Mouse (Mus musculus): ENCODE data around the gene Cldn7. TPM values are rescaled to one million over a fixed set of nuclear protein-coding genes. Genes with fewer than 3 reads are reported as not detected.
A peak's percentile ranks its signal among the peaks of the same experiment; 100 is the strongest.

Gene Cldn7
- polyA plus RNA-seq, 1 experiment, result not detected

- TF ChIP-seq CTCF (IDR thresholded peaks at IDR 0.05; ENCODE audit: extremely low read depth, insufficient read depth, low read length) (no peak), POLR2A (IDR thresholded peaks at IDR 0.05; ENCODE audit: extremely low read depth, insufficient read depth, low read length) (no peak)
Observed at GRCm38 (mm10) chr11:69938401-69938979, 26.1 kb upstream of the Cldn7 start.

DNA sequence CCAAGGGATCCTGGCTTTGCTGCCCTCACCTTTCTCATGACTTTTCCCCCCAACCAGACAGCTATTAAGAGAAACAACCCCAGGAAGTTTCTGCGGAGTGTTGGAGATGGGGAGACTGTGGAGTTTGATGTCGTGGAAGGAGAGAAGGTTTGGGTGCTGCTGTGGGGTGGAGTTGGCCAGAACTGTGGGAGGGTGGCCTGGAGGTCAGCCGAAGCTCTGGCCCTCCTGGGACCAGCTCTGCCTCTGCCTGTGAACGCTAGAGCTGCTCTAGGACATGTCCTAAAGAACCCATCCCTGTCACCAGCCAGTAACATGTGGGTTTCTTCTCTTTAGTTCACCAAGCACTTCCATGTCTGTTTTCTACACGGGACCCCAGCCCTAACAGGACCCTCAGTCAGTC lies 25.4 kb upstream of the Cldn7 start:
- H3K27ac ChIP-seq (ENCODE audit: insufficient read depth, low read length), result no peak overlapping the region
- TF ChIP-seq POLR2A (IDR thresholded peaks at IDR 0.05; ENCODE audit: extremely low read depth, insufficient read depth, low read length) (no peak), CTCF (IDR thresholded peaks at IDR 0.05; ENCODE audit: extremely low read depth, insufficient read depth, low read length) (no peak)
- H3K4me3 ChIP-seq (ENCODE audit: insufficient read depth, low read length), result no peak overlapping the region
- peaks cover 2% of the 10 kb centered on the region; the same call in 1 of the 2 replicates for H3K4me1 ChIP-seq (ENCODE audit: control insufficient read depth, insufficient read depth, low read length)

More at GRCm38 (mm10) chr11:69938401-69938979, 26.1 kb upstream of the Cldn7 start:
- peaks cover 2% of the 10 kb centered on the region; the same call in 1 of the 2 replicates for H3K4me1 ChIP-seq (ENCODE audit: control insufficient read depth, insufficient read depth, low read length)
- H3K4me3 ChIP-seq (ENCODE audit: insufficient read depth, low read length), result no peak overlapping the region
- H3K27ac ChIP-seq (ENCODE audit: insufficient read depth, low read length), result no peak overlapping the region

DNA sequence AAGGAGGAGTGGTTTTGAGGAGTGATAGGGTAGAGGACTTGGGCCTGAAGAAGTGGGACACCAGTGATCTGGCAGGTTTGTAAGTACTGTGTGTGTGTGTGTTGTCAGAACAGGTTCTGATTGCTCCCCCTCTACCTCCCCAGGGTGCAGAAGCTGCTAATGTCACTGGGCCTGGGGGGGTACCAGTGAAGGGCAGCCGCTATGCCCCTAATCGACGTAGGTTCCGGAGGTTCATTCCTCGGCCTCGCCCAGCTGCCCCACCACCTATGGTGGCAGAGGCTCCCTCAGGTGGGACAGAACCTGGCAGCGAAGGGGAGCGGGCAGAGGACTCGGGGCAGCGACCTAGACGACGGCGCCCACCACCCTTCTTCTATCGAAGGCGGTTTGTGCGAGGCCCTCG lies 24.8 kb upstream of the Cldn7 start:
- Histone ChIP-seq H3K4me1 (ENCODE audit: control insufficient read depth, insufficient read depth, low read length) (peaks cover 2% of the 10 kb centered on the region; the same call in 1 of the 2 replicates), H3K4me3 (ENCODE audit: insufficient read depth, low read length) (no peak overlapping the region), H3K27ac (ENCODE audit: insufficient read depth, low read length) (no peak overlapping the region)
- no peak for TF ChIP-seq POLR2A (IDR thresholded peaks at IDR 0.05; ENCODE audit: extremely low read depth, insufficient read depth, low read length)
- TF ChIP-seq CTCF (IDR thresholded peaks at IDR 0.05; ENCODE audit: extremely low read depth, insufficient read depth, low read length), result no peak

DNA sequence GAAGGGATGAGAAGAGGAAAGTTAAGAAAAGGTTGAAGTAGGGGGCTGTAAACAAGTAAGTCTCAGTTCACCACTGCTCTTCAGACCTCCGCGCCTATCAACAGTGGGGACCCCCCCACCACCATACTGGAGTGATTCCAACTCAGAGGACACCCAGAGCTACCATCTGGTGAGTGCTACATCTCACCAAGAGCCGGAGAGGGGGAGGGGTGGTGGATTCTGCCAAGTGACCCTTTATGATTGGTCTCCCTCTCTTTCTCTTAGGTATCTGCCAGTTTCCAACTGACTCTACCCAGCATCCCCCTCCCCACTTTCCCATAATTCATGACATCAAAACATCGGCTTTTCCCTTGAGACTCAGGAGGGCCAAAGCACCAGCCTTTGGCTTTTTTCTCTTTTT lies 23.6 kb upstream of the Cldn7 start:
- Histone ChIP-seq H3K4me3 (ENCODE audit: insufficient read depth, low read length) (no peak overlapping the region), H3K4me1 (ENCODE audit: control insufficient read depth, insufficient read depth, low read length) (peaks cover 2% of the 10 kb centered on the region; the same call in 1 of the 2 replicates), H3K27ac (ENCODE audit: insufficient read depth, low read length) (no peak overlapping the region)
- TF ChIP-seq POLR2A (IDR thresholded peaks at IDR 0.05; ENCODE audit: extremely low read depth, insufficient read depth, low read length), result no peak
- no peak for TF ChIP-seq CTCF (IDR thresholded peaks at IDR 0.05; ENCODE audit: extremely low read depth, insufficient read depth, low read length)

- no peak for TF ChIP-seq POLR2A (IDR thresholded peaks at IDR 0.05; ENCODE audit: extremely low read depth, insufficient read depth, low read length)
- TF ChIP-seq CTCF (IDR thresholded peaks at IDR 0.05; ENCODE audit: extremely low read depth, insufficient read depth, low read length), result no peak
- Histone ChIP-seq H3K4me3 (ENCODE audit: insufficient read depth, low read length) (no peak overlapping the region), H3K27ac (ENCODE audit: insufficient read depth, low read length) (no peak overlapping the region), H3K4me1 (ENCODE audit: control insufficient read depth, insufficient read depth, low read length) (no peaks in the 10 kb centered on the region)
Observed at GRCm38 (mm10) chr11:69945216-69945615, 19.4 kb upstream of the Cldn7 start.

DNA sequence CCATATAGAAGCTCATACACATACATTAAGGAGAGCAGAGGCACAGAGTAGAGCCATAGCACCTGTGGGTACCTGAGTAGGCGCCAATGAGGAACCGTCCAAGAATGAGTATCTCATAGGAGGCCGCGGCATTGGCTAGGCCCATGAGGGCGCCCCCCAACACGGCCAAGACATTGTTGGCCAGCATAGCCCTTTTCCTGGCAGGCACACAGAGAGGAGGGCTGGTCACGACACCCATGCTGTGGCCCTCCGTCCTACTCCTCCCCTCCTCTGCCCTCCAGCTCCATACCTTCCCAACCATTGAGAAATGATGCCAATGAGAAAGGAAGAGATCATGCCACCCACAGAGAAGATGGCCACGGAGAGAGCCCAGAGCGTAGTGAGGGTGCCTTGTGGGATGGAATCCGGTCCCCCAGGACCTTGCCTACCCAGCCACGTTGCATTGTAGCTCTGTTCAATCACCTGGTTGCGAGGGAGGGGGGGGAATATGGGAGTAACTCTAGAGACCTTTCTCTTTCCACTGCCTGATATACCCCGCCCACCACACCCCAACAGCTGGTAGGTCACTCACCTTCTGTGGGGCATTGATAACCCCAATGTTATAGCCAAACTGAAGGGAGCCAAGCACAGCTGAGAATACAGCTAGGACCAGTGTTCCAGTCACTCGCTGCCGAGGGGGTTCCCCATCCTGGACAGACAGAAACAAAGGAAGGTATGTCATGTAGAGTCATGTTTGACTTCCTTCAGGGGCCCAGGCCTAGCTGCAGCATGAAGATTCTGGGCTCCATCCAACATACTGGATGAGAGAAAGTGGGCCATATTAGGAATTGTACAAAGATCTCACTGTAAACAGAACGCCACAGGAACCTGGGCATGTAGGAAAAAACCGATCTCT lies 18.3 kb upstream of the Cldn7 start:
- Histone ChIP-seq H3K27ac (ENCODE audit: insufficient read depth, low read length) (no peak overlapping the region), H3K4me1 (ENCODE audit: control insufficient read depth, insufficient read depth, low read length) (no peaks in the 10 kb centered on the region), H3K4me3 (ENCODE audit: insufficient read depth, low read length) (no peak overlapping the region)
- TF ChIP-seq CTCF (IDR thresholded peaks at IDR 0.05; ENCODE audit: extremely low read depth, insufficient read depth, low read length), result no peak
- TF ChIP-seq POLR2A (IDR thresholded peaks at IDR 0.05; ENCODE audit: extremely low read depth, insufficient read depth, low read length), result no peak

DNA sequence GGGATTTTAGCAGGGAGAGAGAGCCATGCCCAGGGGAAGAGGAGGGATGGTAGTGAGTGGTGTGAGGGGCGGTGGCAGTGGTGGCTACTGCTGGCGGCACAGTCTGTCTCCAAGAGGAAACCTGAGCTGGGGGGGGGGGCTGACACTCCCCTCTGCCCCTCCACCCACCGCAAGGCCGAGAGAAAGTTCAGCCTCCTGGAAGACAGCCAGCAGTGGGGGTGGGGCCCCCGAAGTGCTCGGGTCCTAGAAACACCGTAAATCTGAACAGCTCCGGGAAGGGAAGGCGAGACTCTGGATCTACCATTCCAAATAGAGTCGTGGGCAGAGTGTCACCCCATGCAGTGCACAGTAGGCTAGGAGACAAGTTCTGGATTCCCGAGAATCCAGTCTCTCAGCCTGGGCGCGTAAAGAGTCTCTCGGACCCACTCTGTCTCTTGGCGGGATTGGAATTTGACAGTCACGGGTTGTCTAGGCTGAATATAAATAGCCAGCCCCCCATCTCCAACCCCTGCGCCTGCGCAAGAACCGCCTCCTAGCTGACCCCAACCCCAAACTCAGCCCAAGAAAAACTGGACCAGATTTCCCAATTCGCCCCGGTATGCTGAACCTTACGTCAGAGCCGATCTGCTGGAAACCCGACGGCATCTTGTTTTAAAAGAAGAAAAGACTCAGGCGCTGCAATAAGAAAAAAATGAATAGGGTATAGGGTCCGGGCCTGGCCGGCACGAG lies 17.1 kb upstream of the Cldn7 start:
- no peak for TF ChIP-seq POLR2A (IDR thresholded peaks at IDR 0.05; ENCODE audit: extremely low read depth, insufficient read depth, low read length)
- TF ChIP-seq CTCF (IDR thresholded peaks at IDR 0.05; ENCODE audit: extremely low read depth, insufficient read depth, low read length), result no peak
- no peaks in the 10 kb centered on the region for H3K4me1 ChIP-seq (ENCODE audit: control insufficient read depth, insufficient read depth, low read length)
- H3K4me3 ChIP-seq (ENCODE audit: insufficient read depth, low read length), result no peak overlapping the region
- H3K27ac ChIP-seq (ENCODE audit: insufficient read depth, low read length), result no peak overlapping the region

GRCm38 (mm10) chr11:69948066-69948762 lies 16.4 kb upstream of the Cldn7 start, which contains the start of gene Slc2a4:
Slc2a4 (minus strand) TSS chr11:69948188.
- Histone ChIP-seq H3K27ac (ENCODE audit: insufficient read depth, low read length) (no peak within 1 kb of the TSS), H3K4me3 (ENCODE audit: insufficient read depth, low read length) (no peak within 1 kb of the TSS), H3K4me1 (ENCODE audit: control insufficient read depth, insufficient read depth, low read length) (no peaks in the 10 kb centered on the region)
- TF ChIP-seq CTCF (IDR thresholded peaks at IDR 0.05; ENCODE audit: extremely low read depth, insufficient read depth, low read length), result no peak
- no peak for TF ChIP-seq POLR2A (IDR thresholded peaks at IDR 0.05; ENCODE audit: extremely low read depth, insufficient read depth, low read length)

DNA sequence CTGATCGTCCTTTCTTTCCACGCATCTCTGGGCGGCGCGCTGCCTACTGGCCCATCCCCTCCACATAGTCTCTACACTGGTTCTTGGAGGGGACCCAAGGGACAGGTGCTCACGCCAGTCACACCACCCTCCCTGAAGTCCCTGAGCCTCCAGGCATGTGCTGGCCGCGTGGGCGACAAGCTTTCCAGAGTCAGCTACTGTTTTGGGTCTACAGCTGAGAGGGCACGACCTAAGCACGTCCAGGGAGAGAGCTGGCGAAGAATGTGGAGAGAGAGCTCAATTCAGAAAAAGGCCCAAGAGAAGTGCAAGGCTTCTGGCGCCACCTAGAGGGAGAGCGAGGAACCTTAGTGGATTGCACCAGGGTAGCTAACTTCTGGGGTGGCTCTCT lies 15.8 kb upstream of the Cldn7 start:
- TF ChIP-seq CTCF (IDR thresholded peaks at IDR 0.05; ENCODE audit: extremely low read depth, insufficient read depth, low read length) (peak; percentile 79), POLR2A (IDR thresholded peaks at IDR 0.05; ENCODE audit: extremely low read depth, insufficient read depth, low read length) (no peak)
- H3K4me3 ChIP-seq (ENCODE audit: insufficient read depth, low read length), result no peak overlapping the region
- H3K27ac ChIP-seq (ENCODE audit: insufficient read depth, low read length), result no peak overlapping the region

More for the DNA sequence above, 15.8 kb upstream of the Cldn7 start:
- H3K4me1 ChIP-seq (ENCODE audit: control insufficient read depth, insufficient read depth, low read length), result no peaks in the 10 kb centered on the region
